Mouse (Mus musculus): ENCODE measurements around the gene Sowaha.
"Not testable (repeated sequence)": the region's sequence is repeated elsewhere in the genome, so short reads cannot be mapped to it uniquely, and the experiment has no call there.

Sowaha gene

GRCm38 (mm10) chr11:53436338-53436737, 43.7 kb downstream of the Sowaha start:
- DNase-seq (ENCODE audit: low spot score) = no peak

GRCm38 (mm10) chr11:53435504-53435903, 44.6 kb downstream of the Sowaha start:
- DNase-seq (ENCODE audit: low spot score) = no peak

GRCm38 (mm10) chr11:53433057-53433456, 47.0 kb downstream of the Sowaha start:
- no peak for DNase-seq (ENCODE audit: low spot score)

- no peak for DNase-seq (ENCODE audit: low spot score)
Measured at GRCm38 (mm10) chr11:53431347-53432056, 48.6 kb downstream of the Sowaha start.

- DNase-seq (ENCODE audit: low spot score) = peak; percentile 100
Measured at GRCm38 (mm10) chr11:53430670-53431346, 49.3 kb downstream of the Sowaha start, which contains the start of the genes Uqcrq and Gdf9. TSS of gene Uqcrq (minus strand) at chr11:53430831. TSS of gene Gdf9 (plus strand) at chr11:53431023.

GRCm38 (mm10) chr11:53430300-53430669, 49.8 kb downstream of the Sowaha start:
- DNase-seq (ENCODE audit: low spot score) = no peak

- DNase-seq (ENCODE audit: low spot score) = no peak
Measured at GRCm38 (mm10) chr11:53429182-53429581, 50.9 kb downstream of the Sowaha start.

- DNase-seq (ENCODE audit: low spot score) = no peak
Measured at GRCm38 (mm10) chr11:53428716-53429057, 51.4 kb downstream of the Sowaha start.

- no peak for DNase-seq (ENCODE audit: low spot score)
Measured at GRCm38 (mm10) chr11:53427993-53428715, 51.9 kb downstream of the Sowaha start.

- not testable (repeated sequence) for DNase-seq (ENCODE audit: low spot score)
Measured at GRCm38 (mm10) chr11:53426914-53427313, 53.2 kb downstream of the Sowaha start.
